Mouse (Mus musculus) cerebral cortex, adult 2 months (tissue): ENCODE measurements around the gene Grb14.

ENCODE experiments used
- WGBS: fragments of 180-500 bp; shearing (Covaris S2); methylation state at CpG from one replicate; pipeline ENCODE4 v1.1.7; 2018; 5-methylcytosine and 5-hydroxymethylcytosine counted together

The Grb14 gene

DNA sequence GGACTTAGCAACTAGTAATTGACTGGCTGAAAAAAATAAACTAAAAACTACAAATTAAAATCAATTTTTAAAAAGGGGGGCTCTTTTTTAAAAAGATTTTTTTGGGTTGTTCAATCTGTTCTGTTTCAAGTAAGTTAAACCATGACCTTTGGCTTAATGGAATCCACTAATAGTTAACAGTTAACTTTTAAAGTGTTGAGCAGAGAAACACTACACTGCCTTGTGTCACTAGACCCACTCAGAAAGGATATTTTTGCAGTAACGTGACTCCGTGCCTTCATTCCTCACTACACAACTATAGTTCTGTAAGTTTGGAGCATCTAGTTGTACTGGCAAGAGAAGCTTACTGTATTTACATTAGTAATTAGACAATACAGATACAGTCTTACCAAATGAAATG lies 50.2 kb downstream of the Grb14 start:
- WGBS: 87% methylated on average over 2 of the region's 2 CpGs

- WGBS: 90% methylated on average over 10 of the region's 10 CpGs
Observed at GRCm38 (mm10) chr2:64973819-64974441, 50.9 kb downstream of the Grb14 start.

DNA sequence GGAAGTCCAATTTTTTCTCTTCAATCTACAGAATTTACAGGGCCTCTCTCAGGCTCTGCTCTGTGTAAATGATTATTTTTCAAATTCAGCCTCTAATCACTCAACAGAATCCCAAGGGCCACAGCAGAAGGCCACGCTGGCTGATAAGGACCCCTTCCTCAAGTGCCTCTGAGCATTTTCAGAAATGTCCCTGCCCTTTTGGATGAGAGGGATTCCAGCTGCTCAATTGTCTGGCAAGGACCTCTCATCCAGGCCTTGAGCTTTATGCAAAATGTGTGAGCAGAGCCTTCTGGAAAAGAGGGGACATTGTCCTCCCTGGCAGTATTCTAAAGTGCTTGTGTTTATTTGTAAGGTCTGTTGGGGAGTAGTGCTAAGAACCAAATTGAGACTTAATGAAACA lies 51.7 kb downstream of the Grb14 start:
- 70% methylated on average over 1 of the region's 1 CpGs for WGBS

GRCm38 (mm10) chr2:64971828-64972227 lies 53.0 kb downstream of the Grb14 start:
- WGBS: 60% methylated on average over 5 of the region's 5 CpGs

DNA sequence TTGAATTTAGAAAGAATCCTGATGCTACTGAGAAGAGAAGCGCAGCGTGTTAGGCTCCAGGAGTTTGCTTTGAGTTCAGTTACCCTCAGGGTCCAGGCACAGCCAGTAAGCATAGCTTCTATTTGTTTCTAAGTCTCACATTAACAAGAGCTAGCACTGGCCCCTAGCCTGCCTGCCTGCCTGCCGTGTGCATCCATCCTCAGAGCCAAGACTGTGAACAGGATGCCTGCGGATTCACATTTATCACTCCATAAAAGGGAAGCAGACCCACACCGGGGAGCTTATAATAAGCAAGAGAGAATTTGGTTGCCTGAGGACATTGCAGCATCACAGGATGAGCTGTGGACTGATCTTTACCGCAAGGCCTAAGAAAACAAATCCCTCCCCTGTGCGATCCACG lies 53.8 kb downstream of the Grb14 start:
- WGBS: 66% methylated on average over 8 of the region's 8 CpGs

GRCm38 (mm10) chr2:64966893-64967444 lies 57.8 kb downstream of the Grb14 start:
- WGBS: 78% methylated on average over 6 of the region's 6 CpGs

DNA sequence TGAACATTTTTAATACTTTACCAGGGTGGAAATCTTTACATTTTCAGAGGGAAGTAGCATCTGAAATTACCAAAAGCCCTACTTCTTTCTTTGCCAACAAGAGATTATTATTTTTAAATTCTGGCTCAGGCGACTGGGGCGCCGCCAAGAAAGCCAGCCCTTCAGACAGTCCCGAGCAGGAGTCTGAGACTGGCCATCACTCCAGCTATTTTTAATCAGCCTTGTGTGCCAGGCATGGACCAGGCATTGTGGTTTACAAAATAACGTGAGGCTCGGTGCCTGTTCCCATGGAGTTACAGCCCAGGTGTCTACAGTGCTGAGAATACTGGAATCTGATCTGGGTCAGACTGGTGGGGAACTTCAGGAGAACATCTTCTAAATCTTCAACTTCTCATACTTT lies 58.5 kb downstream of the Grb14 start:
- WGBS: 43% methylated on average over 6 of the region's 6 CpGs

GRCm38 (mm10) chr2:64965227-64965864 lies 59.4 kb downstream of the Grb14 start:
- 21% methylated on average over 5 of the region's 5 CpGs for WGBS

GRCm38 (mm10) chr2:64962196-64962595 lies 62.6 kb downstream of the Grb14 start:
- WGBS: 74% methylated on average over 4 of the region's 4 CpGs

DNA sequence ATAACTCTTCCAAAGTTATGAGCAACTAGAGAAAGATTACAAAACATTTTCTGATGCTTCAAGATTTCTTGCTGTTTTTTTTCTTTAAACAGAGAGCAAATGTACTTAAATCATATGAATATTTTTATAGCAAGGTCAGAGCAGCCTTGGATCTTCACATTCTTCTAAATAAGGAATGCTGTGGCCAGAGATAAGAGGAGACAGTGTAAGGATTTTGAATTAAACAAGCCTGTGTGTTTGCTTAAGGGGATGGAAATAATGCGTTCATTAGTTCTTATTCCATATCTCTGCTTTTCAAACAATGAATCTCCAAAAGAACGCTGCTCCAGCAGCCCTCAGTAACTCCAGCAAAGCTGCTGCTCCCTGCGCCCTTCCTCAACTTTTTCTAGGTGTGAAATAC lies 63.4 kb downstream of the Grb14 start:
- 80% methylated on average over 3 of the region's 3 CpGs for WGBS

GRCm38 (mm10) chr2:64959657-64960056 lies 65.1 kb downstream of the Grb14 start:
- WGBS: 63% methylated on average over 4 of the region's 4 CpGs

DNA sequence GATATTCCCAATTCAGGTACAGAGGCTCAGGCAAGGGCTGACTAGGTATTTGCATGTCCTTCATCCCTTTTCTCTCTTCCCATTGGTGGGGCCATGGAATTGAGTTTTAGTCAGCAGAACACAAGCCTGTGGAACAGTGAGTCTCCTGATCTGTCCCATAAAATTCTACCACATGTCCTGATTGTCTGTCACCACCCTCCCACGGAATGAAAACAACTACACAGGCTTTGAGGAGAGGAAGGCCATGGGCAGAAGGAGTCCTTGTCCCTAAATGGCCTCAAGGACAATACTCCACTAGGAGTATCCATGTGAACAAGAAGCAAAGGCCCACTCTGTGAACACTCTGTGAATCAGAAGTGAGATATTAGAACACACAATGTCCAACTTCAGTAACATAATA lies 69.3 kb downstream of the Grb14 start:
- 65% methylated on average over 1 of the region's 1 CpGs for WGBS

DNA sequence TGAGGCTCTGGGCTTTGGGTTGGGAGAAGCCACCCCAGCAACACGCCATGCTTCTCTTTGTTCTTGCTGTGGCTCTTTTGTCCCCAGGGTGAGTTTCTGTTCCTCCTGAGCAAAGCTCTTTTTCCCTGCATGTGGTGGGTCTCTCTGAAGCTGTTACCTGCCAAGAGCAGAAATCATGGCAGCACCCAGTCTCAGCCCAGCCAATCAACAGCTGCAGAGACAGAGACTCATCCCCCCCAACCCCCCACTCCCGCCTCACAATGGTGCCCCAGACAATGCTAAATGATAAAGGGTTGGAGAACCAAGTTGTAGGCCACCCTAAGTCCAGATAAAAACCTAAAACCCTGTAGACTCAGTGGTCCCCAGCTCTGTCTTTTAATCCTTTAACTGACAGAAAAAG lies 75.6 kb downstream of the Grb14 start:
- 52% methylated on average over 2 of the region's 2 CpGs for WGBS

GRCm38 (mm10) chr2:64948418-64949169 lies 76.2 kb downstream of the Grb14 start:
- WGBS: 68% methylated on average over 12 of the region's 12 CpGs

GRCm38 (mm10) chr2:64947484-64947883 lies 77.3 kb downstream of the Grb14 start:
- 83% methylated on average over 3 of the region's 3 CpGs for WGBS

- WGBS: 52% methylated on average over 5 of the region's 5 CpGs
Observed at GRCm38 (mm10) chr2:64920879-64921278, 103.9 kb downstream of the Grb14 start.

DNA sequence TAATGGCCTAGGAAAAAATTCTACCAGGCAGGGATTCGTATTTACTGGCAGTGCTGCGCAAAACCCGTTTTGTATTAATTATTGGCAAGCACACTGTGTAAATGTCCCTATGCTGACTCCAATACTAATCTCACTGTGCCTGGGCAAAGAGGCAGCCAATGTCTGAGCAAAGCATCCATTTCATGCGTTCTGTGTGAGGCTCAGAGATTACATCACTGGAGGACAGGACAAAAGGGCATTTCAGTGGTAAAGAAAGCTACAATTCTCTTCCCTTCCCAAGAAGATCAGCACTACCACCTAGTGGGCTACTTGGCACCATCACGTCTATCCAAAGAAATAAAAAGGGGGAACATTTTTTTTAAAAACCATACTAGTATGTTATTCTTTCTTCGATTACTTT lies 109.3 kb downstream of the Grb14 start:
- 48% methylated on average over 6 of the region's 6 CpGs for WGBS

DNA sequence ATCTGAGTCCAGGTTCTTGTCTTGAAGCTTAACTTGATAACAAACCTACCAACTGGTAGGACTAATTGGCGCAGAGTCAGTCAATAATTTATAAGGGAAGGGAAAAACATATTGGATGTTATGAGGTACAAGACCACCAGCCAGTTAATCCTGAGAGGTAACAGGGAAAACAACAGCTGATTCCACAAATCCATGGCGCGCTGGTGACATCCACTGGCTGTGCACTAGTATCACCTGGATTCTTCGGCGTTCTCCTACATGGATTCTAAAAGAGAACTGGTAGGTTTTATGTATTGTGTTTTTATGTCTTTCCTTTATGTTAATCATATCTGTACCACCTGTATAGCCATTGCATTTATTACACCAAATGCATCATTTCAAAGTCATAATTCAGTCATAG lies 119.9 kb downstream of the Grb14 start:
- 74% methylated on average over 5 of the region's 5 CpGs for WGBS

DNA sequence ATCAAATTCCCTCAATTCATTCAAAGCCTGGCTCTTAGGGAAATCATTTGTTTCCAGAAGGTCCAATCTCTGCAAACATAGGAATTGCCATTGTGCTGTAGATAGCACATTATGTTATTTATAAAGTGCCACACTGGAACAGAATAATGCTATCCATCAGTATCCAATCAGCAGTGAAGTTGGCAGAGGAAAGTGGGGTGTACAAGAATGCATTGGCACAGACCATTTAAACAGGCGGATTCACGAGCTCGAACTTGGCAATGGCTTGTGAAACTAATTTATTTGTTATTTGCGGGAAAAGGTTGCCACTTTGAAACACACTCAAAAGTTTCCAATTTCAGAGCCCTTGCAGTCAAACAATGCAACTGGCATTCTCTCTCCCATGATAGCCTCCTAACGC lies 126.9 kb downstream of the Grb14 start:
- 48% methylated on average over 5 of the region's 5 CpGs for WGBS

DNA sequence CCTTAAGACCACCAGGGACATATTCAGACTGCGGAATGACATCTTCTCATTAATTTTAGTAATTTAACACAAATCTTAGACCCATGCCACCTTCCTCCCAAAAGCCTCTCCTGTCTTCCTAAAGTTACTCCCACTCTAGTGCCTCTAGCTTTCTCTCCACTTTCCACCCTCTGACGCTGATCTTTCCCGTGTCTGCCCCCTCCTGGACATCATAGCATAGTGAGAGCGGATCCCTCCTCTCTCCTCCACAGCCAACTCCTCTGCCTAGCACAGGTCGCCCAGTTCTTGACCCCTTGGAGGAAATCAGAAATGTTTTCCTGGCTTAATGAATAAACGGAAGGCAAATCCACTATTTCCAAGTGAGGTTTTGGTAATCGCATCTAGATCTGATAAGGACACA lies 131.6 kb downstream of the Grb14 start:
- WGBS: 74% methylated on average over 7 of the region's 7 CpGs

DNA sequence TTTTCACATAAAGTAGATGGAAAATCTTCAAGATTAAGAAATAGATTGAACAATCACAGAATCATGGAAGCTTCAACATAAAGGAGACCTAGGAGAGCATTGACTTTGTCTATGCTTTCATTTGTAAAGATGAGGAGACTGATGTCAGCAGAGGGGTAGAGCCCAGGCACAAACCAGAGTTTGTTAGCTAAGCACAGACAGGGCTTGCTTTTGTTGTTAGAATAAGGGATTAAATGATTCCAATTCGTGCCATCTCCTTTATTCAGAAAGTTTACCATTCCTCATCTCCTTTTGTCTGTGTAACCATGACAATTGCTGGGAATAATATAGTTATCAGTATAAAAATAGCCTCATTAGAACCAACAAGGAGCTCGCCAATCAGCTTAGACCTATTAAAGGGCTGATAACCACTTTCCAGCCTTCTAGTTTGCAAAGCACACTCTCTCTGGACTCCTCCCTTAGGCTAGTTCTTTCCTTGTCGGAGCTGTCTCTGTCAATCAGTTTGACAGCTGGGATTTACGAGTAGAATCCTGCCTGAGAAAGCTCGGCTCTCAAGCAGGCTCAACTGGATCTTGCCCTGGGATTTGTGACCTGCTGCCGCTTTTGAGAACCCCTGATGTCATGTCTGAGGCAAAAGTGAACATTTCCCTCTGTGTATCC lies 137.6 kb downstream of the Grb14 start:
- WGBS: 52% methylated on average over 6 of the region's 6 CpGs

GRCm38 (mm10) chr2:64885696-64886095 lies 139.1 kb downstream of the Grb14 start:
- WGBS: 34% methylated on average over 5 of the region's 5 CpGs
